Mouse (Mus musculus): ENCODE data around the gene Trim8.

Gene Trim8

GRCm38 (mm10) chr19:46504822-46505417 lies 3.4 kb downstream of the Trim8 start:
- no peak for DNase-seq (ENCODE audit: low spot score)

DNA sequence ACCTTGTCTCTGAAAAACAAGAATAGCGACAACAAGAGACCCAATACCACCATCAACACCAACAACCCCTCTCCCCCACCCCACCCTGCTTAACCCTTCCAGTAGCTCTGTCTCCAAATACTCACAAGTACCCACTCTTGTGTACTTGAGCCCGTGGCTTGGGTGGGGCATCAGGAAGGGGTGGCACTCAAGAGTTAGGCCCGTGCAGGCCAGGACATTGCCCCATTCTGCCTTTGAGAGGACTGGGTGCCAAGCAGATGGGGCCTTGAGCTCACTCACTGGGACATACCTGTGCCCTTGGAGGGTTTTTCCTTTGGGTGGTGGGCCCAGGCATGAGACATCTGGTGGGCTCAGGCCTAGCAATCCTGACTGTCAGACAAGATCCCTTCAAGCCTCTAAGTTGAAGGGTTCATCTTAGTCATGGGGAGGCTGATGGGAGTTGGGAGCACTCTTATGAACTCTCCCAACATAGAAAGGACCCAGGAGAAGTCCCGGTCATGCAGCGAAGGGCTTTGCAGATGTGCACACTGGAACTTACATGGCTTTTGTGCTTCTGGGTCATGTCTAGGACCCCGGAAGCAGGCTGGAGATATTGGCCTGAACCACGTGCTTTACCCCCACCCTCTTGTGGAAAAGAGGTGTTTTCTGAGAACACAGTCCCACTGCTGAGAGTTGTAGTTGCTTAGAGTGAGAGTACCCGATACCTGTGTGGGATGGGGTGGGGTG lies 4.3 kb downstream of the Trim8 start:
- no peak for DNase-seq (ENCODE audit: low spot score)

DNA sequence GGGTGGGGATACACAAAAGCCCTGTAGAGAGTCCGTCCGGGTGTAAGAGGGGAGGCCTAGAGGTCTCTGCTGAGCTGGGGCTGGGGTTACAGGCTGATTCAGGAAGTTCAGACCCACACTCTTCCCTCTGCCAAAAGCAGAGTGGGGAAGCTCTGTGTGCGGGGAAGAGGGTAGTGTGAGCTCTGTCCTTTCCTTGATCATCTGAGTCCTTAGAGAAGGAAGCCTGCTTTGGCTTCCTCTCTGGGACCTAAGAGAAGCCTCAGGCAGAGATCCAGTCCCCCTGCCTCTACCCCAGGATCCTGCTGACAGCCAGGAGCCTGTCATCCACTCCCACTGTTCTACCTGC lies 4.8 kb downstream of the Trim8 start:
- DNase-seq (ENCODE audit: low spot score), result no peak

DNA sequence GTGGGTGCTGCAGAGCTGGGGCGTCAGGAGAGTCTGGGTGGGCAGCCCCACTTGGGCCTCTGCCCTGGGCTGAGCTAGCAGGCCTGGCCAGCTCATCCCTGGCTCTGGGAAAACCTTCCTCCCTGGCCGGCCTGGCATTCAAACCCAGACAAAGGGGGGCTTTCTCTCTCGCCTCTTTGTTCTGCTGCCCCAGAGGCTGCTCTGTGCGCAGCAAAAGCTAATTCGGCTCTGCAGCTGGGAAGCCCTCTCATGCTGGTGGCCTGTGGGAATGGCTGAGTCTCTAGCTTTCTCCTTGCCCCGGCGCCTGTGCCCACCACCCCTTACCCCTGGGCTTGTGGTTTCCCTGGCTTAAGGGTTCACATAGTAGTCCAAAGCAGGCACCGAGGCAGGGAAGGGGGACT lies 5.7 kb downstream of the Trim8 start:
- DNase-seq (ENCODE audit: low spot score), result no peak

GRCm38 (mm10) chr19:46507806-46508205 lies 6.3 kb downstream of the Trim8 start:
- DNase-seq (ENCODE audit: low spot score), result no peak

DNA sequence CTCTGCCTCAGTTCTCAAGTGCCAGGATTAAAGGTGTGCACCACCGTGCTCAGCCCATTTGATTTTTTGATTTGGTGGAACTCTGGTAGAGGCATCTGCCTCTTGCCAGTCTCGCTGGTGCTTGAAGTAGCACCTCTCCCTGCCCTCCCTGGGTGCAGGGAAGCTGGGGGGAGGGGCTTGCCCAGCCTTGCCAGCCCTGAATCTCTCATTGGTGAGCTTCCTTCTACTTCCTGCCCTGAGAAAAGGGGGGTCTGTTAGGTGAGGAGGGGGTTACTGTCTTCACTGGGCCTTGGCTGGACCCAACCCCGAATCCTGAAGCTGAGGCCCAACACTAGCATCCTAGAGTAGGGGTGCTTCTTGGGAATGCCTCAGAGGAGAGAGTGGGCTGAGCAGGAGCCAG lies 7.2 kb downstream of the Trim8 start:
- no peak for DNase-seq (ENCODE audit: low spot score)

- no peak for DNase-seq (ENCODE audit: low spot score)
These were observed 7.7 kb downstream of the Trim8 start for GRCm38 (mm10) chr19:46509202-46509601.

GRCm38 (mm10) chr19:46509736-46510135 lies 8.2 kb downstream of the Trim8 start:
- DNase-seq (ENCODE audit: low spot score), result no peak

GRCm38 (mm10) chr19:46510401-46510800 lies 8.9 kb downstream of the Trim8 start:
- DNase-seq (ENCODE audit: low spot score), result no peak

DNA sequence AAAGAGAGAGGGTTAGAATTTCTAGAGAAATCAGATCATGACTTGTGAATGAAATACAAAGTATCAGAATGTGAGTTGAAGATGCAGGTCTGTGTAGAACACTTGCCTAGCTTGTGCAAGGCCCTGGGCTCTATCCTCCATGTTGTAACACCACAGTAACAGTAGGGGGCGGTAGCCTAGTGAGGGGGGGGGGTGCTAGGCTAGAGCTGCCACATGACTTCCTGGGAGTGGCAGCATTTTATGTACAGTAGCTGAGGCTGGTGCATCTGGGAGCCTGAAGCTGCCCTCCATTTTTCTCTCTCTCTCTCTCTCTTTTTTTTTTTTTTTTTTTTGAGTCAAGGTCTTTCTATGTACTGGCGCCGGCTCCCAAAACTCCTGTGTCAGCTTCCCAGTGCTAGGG lies 9.3 kb downstream of the Trim8 start:
- no peak for DNase-seq (ENCODE audit: low spot score)

DNA sequence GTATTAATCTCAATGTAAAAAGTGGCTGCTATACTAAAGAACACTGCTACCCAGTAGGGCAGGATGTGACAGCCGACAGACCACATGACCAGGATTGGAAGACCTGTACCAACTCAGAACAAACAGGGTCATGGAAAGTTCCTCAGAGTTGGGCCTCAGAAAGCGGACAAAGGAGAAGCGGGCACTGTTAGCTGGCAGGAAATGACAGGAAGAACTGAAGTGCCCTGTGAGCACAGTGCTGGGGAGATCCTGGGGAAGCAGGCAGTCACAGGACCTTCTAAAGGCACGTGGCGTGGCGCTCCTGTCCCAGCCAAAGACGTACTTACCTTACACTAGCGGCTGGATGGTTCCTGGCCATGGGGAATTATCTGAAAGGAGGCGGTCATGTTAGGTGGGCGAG lies 9.8 kb downstream of the Trim8 start:
- no peak for DNase-seq (ENCODE audit: low spot score)

- DNase-seq (ENCODE audit: low spot score), result no peak
These were observed 12.9 kb downstream of the Trim8 start for GRCm38 (mm10) chr19:46514387-46514786.

DNA sequence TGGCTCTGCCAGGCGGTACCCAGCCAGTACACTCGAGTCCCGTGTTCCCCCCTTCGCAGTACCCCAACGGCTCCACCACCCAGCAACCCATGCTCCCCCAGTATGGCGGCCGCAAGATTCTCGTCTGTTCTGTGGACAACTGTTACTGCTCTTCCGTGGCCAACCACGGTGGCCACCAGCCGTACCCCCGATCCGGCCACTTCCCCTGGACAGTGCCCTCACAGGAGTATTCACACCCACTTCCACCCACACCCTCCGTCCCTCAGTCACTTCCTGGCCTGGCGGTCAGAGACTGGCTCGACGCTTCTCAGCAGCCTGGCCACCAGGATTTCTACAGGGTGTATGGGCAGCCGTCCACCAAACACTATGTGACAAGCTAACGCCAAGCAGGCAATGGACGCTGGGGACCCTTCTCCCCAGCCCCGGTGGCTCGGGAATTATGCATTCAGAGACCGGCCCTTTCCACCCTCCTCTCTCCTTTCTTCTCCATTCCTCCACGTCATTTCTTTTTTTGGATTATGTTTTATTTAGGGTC lies 13.9 kb downstream of the Trim8 start:
- no peak for DNase-seq (ENCODE audit: low spot score)

- no peak for DNase-seq (ENCODE audit: low spot score)
These were observed 15.4 kb downstream of the Trim8 start for GRCm38 (mm10) chr19:46516667-46517528.

DNA sequence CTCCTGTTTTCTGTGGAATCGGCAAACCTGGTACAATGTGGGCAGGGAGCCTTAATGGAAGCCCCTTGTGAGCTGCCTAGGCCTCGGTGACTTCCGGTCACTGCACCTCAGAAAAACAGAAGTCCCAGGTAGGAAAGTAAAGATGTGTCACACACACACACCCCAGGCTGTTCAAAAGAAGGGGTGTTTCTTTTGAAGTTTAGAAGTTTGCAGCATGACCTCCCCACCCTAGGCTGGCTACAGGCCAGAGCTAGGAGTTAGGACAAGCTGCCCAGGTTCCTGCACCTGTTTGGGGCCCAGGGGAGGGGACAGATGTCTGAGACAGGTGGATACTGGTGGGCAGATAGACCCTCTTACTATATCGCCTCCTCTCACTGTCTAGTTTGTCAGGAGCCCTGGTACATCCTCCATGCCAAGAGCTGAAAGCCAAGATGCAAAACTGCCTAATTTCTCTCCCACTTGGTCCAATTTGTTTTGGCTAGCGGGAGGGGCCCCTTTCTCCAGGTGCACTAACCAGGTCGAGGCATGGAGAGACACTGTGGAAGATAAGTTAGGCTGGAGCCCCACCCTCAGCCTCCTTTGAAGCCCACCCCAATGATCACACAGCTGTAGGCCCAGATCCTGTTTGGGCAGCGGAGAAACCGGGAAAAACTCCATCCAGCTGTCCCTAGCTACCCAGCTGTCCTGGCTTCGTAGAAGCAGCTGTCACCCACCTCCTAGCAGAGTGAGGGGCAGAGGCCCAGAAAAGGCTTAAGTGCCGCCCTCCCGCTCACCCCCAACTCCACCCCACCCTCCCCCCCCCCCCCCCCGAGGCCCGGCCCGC lies 16.2 kb downstream of the Trim8 start:
- no peak for DNase-seq (ENCODE audit: low spot score)

GRCm38 (mm10) chr19:46518352-46518787 lies 16.9 kb downstream of the Trim8 start:
- no peak for DNase-seq (ENCODE audit: low spot score)

DNA sequence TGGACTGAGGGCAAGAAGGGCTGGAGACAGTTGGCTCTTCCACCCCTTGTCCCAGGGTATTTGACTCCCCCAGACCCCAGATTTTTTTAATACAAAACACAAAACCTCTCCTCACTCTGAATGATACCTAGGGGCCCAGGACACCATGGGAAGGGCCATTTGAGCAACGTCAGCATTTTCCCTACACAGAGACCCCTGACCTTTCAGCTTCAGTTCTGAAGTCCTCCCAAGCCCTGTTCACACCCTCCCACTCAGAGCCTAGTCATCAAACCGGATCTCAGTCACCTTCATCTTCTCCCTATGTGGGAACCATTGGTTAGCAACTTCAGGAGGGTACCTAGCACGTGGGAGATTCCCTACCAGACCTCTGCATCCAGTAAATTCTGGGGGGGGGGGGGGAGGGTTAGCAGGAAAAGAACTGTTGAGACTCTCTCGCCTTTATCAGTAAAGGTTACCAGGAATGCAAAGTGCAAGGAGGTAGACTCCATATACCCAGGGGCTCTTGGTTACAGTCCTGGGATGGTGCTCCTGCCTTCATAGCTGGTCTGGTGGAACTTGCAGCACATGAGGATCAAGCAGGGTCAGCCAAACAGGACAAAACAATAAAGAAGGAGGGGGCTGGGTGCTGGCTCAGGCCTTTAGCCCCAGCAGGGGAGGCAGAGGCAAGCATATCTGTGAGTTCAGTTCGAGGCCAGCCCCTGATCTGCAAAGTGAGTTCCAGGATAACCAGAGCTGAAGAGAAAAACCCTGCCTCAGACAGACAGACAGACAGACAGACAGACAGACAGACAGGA lies 17.5 kb downstream of the Trim8 start:
- DNase-seq (ENCODE audit: low spot score), result no peak

DNA sequence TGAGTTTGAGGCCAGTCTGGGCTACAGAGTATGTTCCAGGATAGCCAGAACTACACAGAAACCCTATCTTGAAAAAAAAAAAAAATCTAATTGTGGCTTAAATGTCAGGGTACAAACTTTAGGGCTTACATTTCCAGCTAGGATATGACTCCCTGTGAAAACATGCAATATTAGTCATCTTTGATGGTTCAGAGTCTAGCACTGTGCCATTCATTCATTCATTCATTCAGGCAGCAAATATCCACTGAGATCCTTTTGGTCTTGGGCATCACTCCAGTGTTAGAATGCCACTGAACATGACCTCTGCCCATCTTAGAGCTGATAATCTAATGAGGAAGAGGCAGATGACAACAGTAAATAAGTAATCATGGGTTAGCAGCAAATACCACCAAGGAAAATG lies 20.2 kb downstream of the Trim8 start:
- DNase-seq (ENCODE audit: low spot score), result no peak

DNA sequence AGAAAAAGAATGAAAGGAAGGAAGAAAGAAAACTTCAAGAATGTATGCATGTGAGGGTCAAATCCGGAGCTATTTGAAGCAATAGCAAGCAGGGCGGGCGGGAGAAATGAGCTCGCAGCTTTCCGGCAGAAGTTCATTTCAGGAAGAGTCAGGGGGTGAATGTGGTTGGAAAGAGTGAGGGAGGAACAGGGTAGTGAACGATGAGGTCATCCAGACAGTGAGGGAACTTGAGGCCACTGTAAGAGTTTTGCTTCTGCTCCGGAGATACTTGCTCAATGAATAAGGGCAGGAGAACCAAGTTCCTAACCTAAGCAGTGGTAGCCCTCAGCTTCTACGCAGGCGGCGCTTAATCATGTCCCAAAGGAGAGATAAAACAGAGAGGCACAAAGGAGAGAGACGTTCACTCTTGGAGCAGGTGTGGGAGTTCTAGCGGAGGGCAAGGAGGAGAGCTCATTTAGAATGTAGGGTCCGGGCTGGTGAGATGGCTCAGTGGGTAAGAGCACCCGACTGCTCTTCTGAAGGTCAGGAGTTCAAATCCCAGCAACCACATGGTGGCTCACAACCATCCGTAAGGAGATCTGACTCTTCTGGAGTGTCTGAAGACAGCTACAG lies 21.0 kb downstream of the Trim8 start:
- DNase-seq (ENCODE audit: low spot score), result no peak

- no peak for DNase-seq (ENCODE audit: low spot score)
These were observed 21.6 kb downstream of the Trim8 start for GRCm38 (mm10) chr19:46523131-46523479.
